Mouse (Mus musculus) monocyte, adult 2 months (primary cell): Measurements from ENCODE around the gene Xbp1.
A peak's percentile ranks its signal among the peaks of the same experiment; 100 is the strongest.
"Not testable (repeated sequence)": the region's sequence is repeated elsewhere in the genome, so short reads cannot be mapped to it uniquely, and the experiment has no call there.

Source experiments
- DNase-seq, 2 experiments: peaks; one replicate each; pipeline ENCODE4 v3.0.0; 2022; ENCODE audit warnings: low spot score in 2 of 2, low read depth in 1 of 2

Xbp1 gene

GRCm38 (mm10) chr11:5526573-5527439 lies 6.3 kb downstream of the Xbp1 start:
- no peak for DNase-seq

- DNase-seq: no peak
Observed at GRCm38 (mm10) chr11:5527865-5528523, 7.5 kb downstream of the Xbp1 start.

- DNase-seq: no peak
Observed at GRCm38 (mm10) chr11:5528841-5529240, 8.4 kb downstream of the Xbp1 start.

- no peak for DNase-seq
Observed at GRCm38 (mm10) chr11:5530172-5530571, 9.7 kb downstream of the Xbp1 start.

GRCm38 (mm10) chr11:5530717-5531116 lies 10.3 kb downstream of the Xbp1 start:
- DNase-seq: no peak

GRCm38 (mm10) chr11:5533108-5533507 lies 12.6 kb downstream of the Xbp1 start:
- no peak for DNase-seq

GRCm38 (mm10) chr11:5537454-5537853 lies 17.0 kb downstream of the Xbp1 start:
- DNase-seq: not testable (repeated sequence)

- no peak for DNase-seq
Observed at GRCm38 (mm10) chr11:5540331-5540730, 19.9 kb downstream of the Xbp1 start.

GRCm38 (mm10) chr11:5541230-5541798 lies 20.9 kb downstream of the Xbp1 start:
- DNase-seq: no peak

GRCm38 (mm10) chr11:5541799-5542481 lies 21.5 kb downstream of the Xbp1 start, which contains the start of gene Ccdc117:
TSS of gene Ccdc117 (minus strand) at chr11:5542187.
- peak; percentile 59 to 72 for DNase-seq

GRCm38 (mm10) chr11:5542482-5543185 lies 22.2 kb downstream of the Xbp1 start:
- no peak for DNase-seq

GRCm38 (mm10) chr11:5543281-5543680 lies 22.8 kb downstream of the Xbp1 start:
- no peak for DNase-seq

- DNase-seq: not testable (repeated sequence)
Observed at GRCm38 (mm10) chr11:5544709-5545108, 24.2 kb downstream of the Xbp1 start.

GRCm38 (mm10) chr11:5545457-5545856 lies 25.0 kb downstream of the Xbp1 start:
- DNase-seq: no peak

- DNase-seq: no peak
Observed at GRCm38 (mm10) chr11:5546693-5547092, 26.2 kb downstream of the Xbp1 start.

GRCm38 (mm10) chr11:5551430-5551829 lies 31.0 kb downstream of the Xbp1 start:
- no peak for DNase-seq

GRCm38 (mm10) chr11:5551931-5552330 lies 31.5 kb downstream of the Xbp1 start:
- no peak for DNase-seq

GRCm38 (mm10) chr11:5560273-5560672 lies 39.8 kb downstream of the Xbp1 start:
- DNase-seq: no peak

GRCm38 (mm10) chr11:5562625-5563268 lies 42.3 kb downstream of the Xbp1 start:
- DNase-seq: no peak

- no peak for DNase-seq
Observed at GRCm38 (mm10) chr11:5563898-5564297, 43.4 kb downstream of the Xbp1 start.
